Mouse (Mus musculus): Measurements from ENCODE around the gene Daxx. TPM values are rescaled to one million over a fixed set of nuclear protein-coding genes. Genes with fewer than 3 reads are reported as not detected.

Daxx gene
- polyA plus RNA-seq, 1 experiment from 2014 or later = 51.7 TPM

- no peaks in the 10 kb centered on the region for H3K9me3 ChIP-seq (replicated peaks)
- H3K4me1 ChIP-seq = peaks cover 14% of the 10 kb centered on the region
- no peak overlapping the region for H3K4me2 ChIP-seq (replicated peaks)
- whole genome bisulfite sequencing = 78% methylated on average over 21 of the region's 21 CpGs
- no peaks in the 10 kb centered on the region for H3K27me3 ChIP-seq
- no peak overlapping the region for H3K9ac ChIP-seq
- H3K27ac ChIP-seq (replicated peaks) = no peak overlapping the region
- peaks cover 9% of the 10 kb centered on the region; the same call in 1 of the 2 replicates for H3K36me3 ChIP-seq
- no peak overlapping the region for H3K4me3 ChIP-seq (replicated peaks)
- ATAC-seq (ENCODE audit: insufficient number of reproducible peaks, low FRiP score, low TSS enrichment, low read depth) = no peak
Measured at GRCm38 (mm10) chr17:33925406-33926116, 16.3 kb downstream of the Daxx start.

GRCm38 (mm10) chr17:33926207-33926932 is 17.2 kb downstream of the Daxx start:
- Histone ChIP-seq H3K27me3 (no peaks in the 10 kb centered on the region), H3K9ac (no peak overlapping the region), H3K36me3 (peaks cover 9% of the 10 kb centered on the region; the same call in 1 of the 2 replicates), H3K9me3 (replicated peaks) (no peaks in the 10 kb centered on the region), H3K4me1 (peaks cover 22% of the 10 kb centered on the region), H3K4me2 (replicated peaks) (no peak overlapping the region), H3K4me3 (replicated peaks) (no peak overlapping the region), H3K27ac (replicated peaks) (no peak overlapping the region)
- ATAC-seq (ENCODE audit: insufficient number of reproducible peaks, low FRiP score, low TSS enrichment, low read depth) = no peak
- WGBS = 73% methylated on average over 17 of the region's 17 CpGs

- no peaks in the 10 kb centered on the region for H3K9me3 ChIP-seq (replicated peaks)
- ATAC-seq (ENCODE audit: insufficient number of reproducible peaks, low FRiP score, low TSS enrichment, low read depth) = no peak
- H3K27ac ChIP-seq (replicated peaks) = no peak overlapping the region
Measured at GRCm38 (mm10) chr17:33928251-33928947, 19.2 kb downstream of the Daxx start.

GRCm38 (mm10) chr17:33929371-33930279 is 20.4 kb downstream of the Daxx start, which contains the start of gene Rgl2:
Rgl2 (plus strand) TSS chr17:33929543.
- Histone ChIP-seq H3K4me2 (replicated peaks) (peak within 1 kb of the TSS; percentile 98), H3K4me1 (peaks cover 30% of the 10 kb centered on the region), H3K9ac (peak within 1 kb of the TSS; percentile 67), H3K4me3 (replicated peaks) (peak within 1 kb of the TSS; percentile 78), H3K9me3 (replicated peaks) (no peaks in the 10 kb centered on the region), H3K27ac (replicated peaks) (peak within 1 kb of the TSS; percentile 96), H3K36me3 (peaks cover 30% of the 10 kb centered on the region), H3K27me3 (no peaks in the 10 kb centered on the region)
- ATAC-seq (ENCODE audit: insufficient number of reproducible peaks, low FRiP score, low TSS enrichment, low read depth) = peak; percentile 87
- WGBS = under 1% methylated on average over 79 of the region's 80 CpGs

More at GRCm38 (mm10) chr17:33928251-33928947, 19.2 kb downstream of the Daxx start:
- peaks cover 21% of the 10 kb centered on the region for H3K36me3 ChIP-seq
- peak overlapping the region; percentile 78 for H3K4me3 ChIP-seq (replicated peaks)
- peak overlapping the region; percentile 67 for H3K9ac ChIP-seq
- WGBS = 60% methylated on average over 21 of the region's 21 CpGs
- peaks cover 30% of the 10 kb centered on the region for H3K4me1 ChIP-seq
- no peaks in the 10 kb centered on the region for H3K27me3 ChIP-seq
- peak overlapping the region; percentile 98 for H3K4me2 ChIP-seq (replicated peaks)

GRCm38 (mm10) chr17:33930280-33931158 is 21.3 kb downstream of the Daxx start:
- Histone ChIP-seq H3K9me3 (replicated peaks) (no peaks in the 10 kb centered on the region), H3K4me2 (replicated peaks) (peak overlapping the region; percentile 98), H3K4me1 (peaks cover 30% of the 10 kb centered on the region), H3K27me3 (no peaks in the 10 kb centered on the region), H3K36me3 (peaks cover 39% of the 10 kb centered on the region), H3K9ac (peak overlapping the region; percentile 67), H3K4me3 (replicated peaks) (peak overlapping the region; percentile 78), H3K27ac (replicated peaks) (peak overlapping the region; percentile 96)
- under 1% methylated on average over 45 of the region's 45 CpGs for WGBS
- peak; percentile 4; the same call in 1 of the 2 replicates for ATAC-seq (ENCODE audit: insufficient number of reproducible peaks, low FRiP score, low TSS enrichment, low read depth)

GRCm38 (mm10) chr17:33931159-33931866 is 22.1 kb downstream of the Daxx start:
- peak overlapping the region; percentile 96 for H3K27ac ChIP-seq (replicated peaks)
- peak overlapping the region; percentile 78 for H3K4me3 ChIP-seq (replicated peaks)
- ATAC-seq (ENCODE audit: insufficient number of reproducible peaks, low FRiP score, low TSS enrichment, low read depth) = no peak
- peak overlapping the region; percentile 67 for H3K9ac ChIP-seq
- peak overlapping the region; percentile 98 for H3K4me2 ChIP-seq (replicated peaks)
- peaks cover 45% of the 10 kb centered on the region for H3K36me3 ChIP-seq
- 28% methylated on average over 18 of the region's 18 CpGs for WGBS
- H3K4me1 ChIP-seq = peaks cover 30% of the 10 kb centered on the region
- no peaks in the 10 kb centered on the region for H3K9me3 ChIP-seq (replicated peaks)
- no peaks in the 10 kb centered on the region for H3K27me3 ChIP-seq

GRCm38 (mm10) chr17:33931947-33932346 is 22.7 kb downstream of the Daxx start:
- peaks cover 50% of the 10 kb centered on the region for H3K36me3 ChIP-seq
- peak overlapping the region; percentile 78; the same call in 1 of the 2 replicates for H3K4me3 ChIP-seq (replicated peaks)
- no peak overlapping the region for H3K9ac ChIP-seq
- no peaks in the 10 kb centered on the region for H3K27me3 ChIP-seq
- no peaks in the 10 kb centered on the region for H3K9me3 ChIP-seq (replicated peaks)
- H3K4me2 ChIP-seq (replicated peaks) = peak overlapping the region; percentile 98; the same call in 1 of the 2 replicates
- peaks cover 30% of the 10 kb centered on the region for H3K4me1 ChIP-seq
- WGBS = 89% methylated on average over 11 of the region's 11 CpGs
- no peak for ATAC-seq (ENCODE audit: insufficient number of reproducible peaks, low FRiP score, low TSS enrichment, low read depth)
- H3K27ac ChIP-seq (replicated peaks) = no peak overlapping the region

- Histone ChIP-seq H3K36me3 (peaks cover 53% of the 10 kb centered on the region), H3K4me2 (replicated peaks) (no peak overlapping the region), H3K4me1 (peaks cover 30% of the 10 kb centered on the region), H3K4me3 (replicated peaks) (no peak overlapping the region), H3K27ac (replicated peaks) (no peak overlapping the region), H3K9ac (no peak overlapping the region), H3K9me3 (replicated peaks) (no peaks in the 10 kb centered on the region), H3K27me3 (no peaks in the 10 kb centered on the region)
- 72% methylated on average over 14 of the region's 14 CpGs for WGBS
- ATAC-seq (ENCODE audit: insufficient number of reproducible peaks, low FRiP score, low TSS enrichment, low read depth) = no peak
Measured at GRCm38 (mm10) chr17:33932448-33932847, 23.2 kb downstream of the Daxx start.

- 81% methylated on average over 15 of the region's 15 CpGs for WGBS
- H3K9ac ChIP-seq = no peak overlapping the region
- H3K36me3 ChIP-seq = peaks cover 51% of the 10 kb centered on the region
- H3K4me2 ChIP-seq (replicated peaks) = no peak overlapping the region
- no peak for ATAC-seq (ENCODE audit: insufficient number of reproducible peaks, low FRiP score, low TSS enrichment, low read depth)
- no peak overlapping the region for H3K4me3 ChIP-seq (replicated peaks)
- no peak overlapping the region for H3K27ac ChIP-seq (replicated peaks)
- no peaks in the 10 kb centered on the region for H3K27me3 ChIP-seq
- H3K9me3 ChIP-seq (replicated peaks) = no peaks in the 10 kb centered on the region
- H3K4me1 ChIP-seq = peaks cover 27% of the 10 kb centered on the region
Measured at GRCm38 (mm10) chr17:33932970-33933369, 23.8 kb downstream of the Daxx start.
